Mouse (Mus musculus): Measurements from ENCODE around the gene Abcg2. TPM values are rescaled to one million over a fixed set of nuclear protein-coding genes. Genes with fewer than 3 reads are reported as not detected.
"Not testable (repeated sequence)": the region's sequence is repeated elsewhere in the genome, so short reads cannot be mapped to it uniquely, and the experiment has no call there.

The Abcg2 gene
- 55.8 and 57.6 TPM in 2 replicates for polyA plus RNA-seq (2014; fragmentation: Nextera tagmentation; extraction: Ambion mirVana)

GRCm38 (mm10) chr6:58584223-58584622 is at the start of gene Abcg2:
Gene Abcg2 (plus strand): TSS chr6:58584523.
- H3K9ac ChIP-seq; H3K9me3 ChIP-seq (ENCODE audit: low read depth, low read length); H3K4me1 ChIP-seq (ENCODE audit: insufficient read depth); H3K27ac ChIP-seq (ENCODE audit: low read depth); H3K27me3 ChIP-seq (ENCODE audit: insufficient read depth, low read length); H3K36me3 ChIP-seq (ENCODE audit: insufficient read depth); H3K4me3 ChIP-seq (ENCODE audit: low read depth, low read length); ATAC-seq (ENCODE audit: insufficient read depth); H3K4me2 ChIP-seq; DNase-seq: not testable (repeated sequence)
- 83% methylated on average over 3 of the region's 3 CpGs for WGBS

- H3K27ac ChIP-seq (ENCODE audit: low read depth); H3K4me1 ChIP-seq (ENCODE audit: insufficient read depth); H3K36me3 ChIP-seq (ENCODE audit: insufficient read depth); H3K4me2 ChIP-seq; H3K9ac ChIP-seq; DNase-seq; ATAC-seq (ENCODE audit: insufficient read depth); H3K27me3 ChIP-seq (ENCODE audit: insufficient read depth, low read length); H3K4me3 ChIP-seq (ENCODE audit: low read depth, low read length); H3K9me3 ChIP-seq (ENCODE audit: low read depth, low read length): not testable (repeated sequence)
- WGBS = 63% methylated on average over 4 of the region's 4 CpGs
Measured at GRCm38 (mm10) chr6:58540263-58540662, 44.1 kb upstream of the Abcg2 start.

GRCm38 (mm10) chr6:58542852-58543251 is 41.5 kb upstream of the Abcg2 start:
- peak; percentile 43 for TF ChIP-seq CTCF (IDR thresholded peaks at IDR 0.05; ENCODE audit: low read depth)
- not testable (repeated sequence) for H3K36me3 ChIP-seq (ENCODE audit: insufficient read depth); H3K9me3 ChIP-seq (ENCODE audit: low read depth, low read length); H3K4me1 ChIP-seq (ENCODE audit: insufficient read depth); H3K27me3 ChIP-seq (ENCODE audit: insufficient read depth, low read length); H3K4me3 ChIP-seq (ENCODE audit: low read depth, low read length); H3K27ac ChIP-seq (ENCODE audit: low read depth); H3K4me2 ChIP-seq; H3K9ac ChIP-seq; ATAC-seq (ENCODE audit: insufficient read depth)
- DNase-seq = peak; percentile 61
- WGBS = 67% methylated on average over 8 of the region's 8 CpGs

- not testable (repeated sequence) for H3K9ac ChIP-seq; H3K4me1 ChIP-seq (ENCODE audit: insufficient read depth); H3K36me3 ChIP-seq (ENCODE audit: insufficient read depth); DNase-seq; H3K27ac ChIP-seq (ENCODE audit: low read depth); ATAC-seq (ENCODE audit: insufficient read depth); H3K4me3 ChIP-seq (ENCODE audit: low read depth, low read length); H3K9me3 ChIP-seq (ENCODE audit: low read depth, low read length); H3K27me3 ChIP-seq (ENCODE audit: insufficient read depth, low read length); H3K4me2 ChIP-seq
- 4% methylated on average over 2 of the region's 2 CpGs for WGBS
Measured at GRCm38 (mm10) chr6:58544971-58545370, 39.4 kb upstream of the Abcg2 start.

- H3K9ac ChIP-seq; H3K27me3 ChIP-seq (ENCODE audit: insufficient read depth, low read length); H3K4me1 ChIP-seq (ENCODE audit: insufficient read depth); DNase-seq; H3K36me3 ChIP-seq (ENCODE audit: insufficient read depth); H3K9me3 ChIP-seq (ENCODE audit: low read depth, low read length); H3K4me2 ChIP-seq; ATAC-seq (ENCODE audit: insufficient read depth); H3K4me3 ChIP-seq (ENCODE audit: low read depth, low read length); H3K27ac ChIP-seq (ENCODE audit: low read depth): not testable (repeated sequence)
- WGBS = 37% methylated on average over 5 of the region's 5 CpGs
Measured at GRCm38 (mm10) chr6:58546050-58546449, 38.3 kb upstream of the Abcg2 start.

- DNase-seq (peak; percentile 89), ATAC-seq (ENCODE audit: insufficient read depth) (no peak)
- no peaks in the 10 kb centered on the region for H3K9me3 ChIP-seq (ENCODE audit: low read depth, low read length)
- peak; percentile 81 for TF ChIP-seq CTCF (IDR thresholded peaks at IDR 0.05; ENCODE audit: low read depth)
- no peak overlapping the region for H3K4me2 ChIP-seq
- no peak overlapping the region for H3K27ac ChIP-seq (ENCODE audit: low read depth)
- H3K36me3 ChIP-seq (ENCODE audit: insufficient read depth) = no peaks in the 10 kb centered on the region
- H3K27me3 ChIP-seq (ENCODE audit: insufficient read depth, low read length) = no peaks in the 10 kb centered on the region
- 8% methylated on average over 4 of the region's 4 CpGs for WGBS
- no peak overlapping the region for H3K9ac ChIP-seq
- no peak overlapping the region for H3K4me3 ChIP-seq (ENCODE audit: low read depth, low read length)
- H3K4me1 ChIP-seq (ENCODE audit: insufficient read depth) = no peaks in the 10 kb centered on the region
Measured at GRCm38 (mm10) chr6:58546816-58547215, 37.5 kb upstream of the Abcg2 start.

GRCm38 (mm10) chr6:58553812-58554211 is 30.5 kb upstream of the Abcg2 start:
- H3K9ac ChIP-seq; H3K27ac ChIP-seq (ENCODE audit: low read depth); ATAC-seq (ENCODE audit: insufficient read depth); H3K4me3 ChIP-seq (ENCODE audit: low read depth, low read length); H3K4me1 ChIP-seq (ENCODE audit: insufficient read depth); H3K9me3 ChIP-seq (ENCODE audit: low read depth, low read length); H3K4me2 ChIP-seq; H3K27me3 ChIP-seq (ENCODE audit: insufficient read depth, low read length); DNase-seq; H3K36me3 ChIP-seq (ENCODE audit: insufficient read depth): not testable (repeated sequence)

- ATAC-seq (ENCODE audit: insufficient read depth); H3K4me3 ChIP-seq (ENCODE audit: low read depth, low read length); H3K9ac ChIP-seq; H3K9me3 ChIP-seq (ENCODE audit: low read depth, low read length); H3K27ac ChIP-seq (ENCODE audit: low read depth); H3K36me3 ChIP-seq (ENCODE audit: insufficient read depth); H3K27me3 ChIP-seq (ENCODE audit: insufficient read depth, low read length); H3K4me1 ChIP-seq (ENCODE audit: insufficient read depth); H3K4me2 ChIP-seq; DNase-seq: not testable (repeated sequence)
- WGBS = 50% methylated on average over 3 of the region's 3 CpGs
Measured at GRCm38 (mm10) chr6:58593987-58594844, 9.9 kb downstream of the Abcg2 start.

- H3K9ac ChIP-seq = peak overlapping the region; percentile 44
- H3K27me3 ChIP-seq (ENCODE audit: insufficient read depth, low read length); H3K36me3 ChIP-seq (ENCODE audit: insufficient read depth); H3K9me3 ChIP-seq (ENCODE audit: low read depth, low read length); H3K4me1 ChIP-seq (ENCODE audit: insufficient read depth): not testable (repeated sequence)
- peak overlapping the region; percentile 88 for H3K27ac ChIP-seq (ENCODE audit: low read depth)
- H3K4me2 ChIP-seq = peak overlapping the region; percentile 53
- peak; percentile 58 for ATAC-seq (ENCODE audit: insufficient read depth)
- peak overlapping the region; percentile 31 for H3K4me3 ChIP-seq (ENCODE audit: low read depth, low read length)
- 8% methylated on average over 9 of the region's 9 CpGs for WGBS
- DNase-seq = peak; percentile 42
Measured at GRCm38 (mm10) chr6:58595639-58596293, 11.4 kb downstream of the Abcg2 start.

All from lung, embryonic 14.5 days (tissue).